Mouse (Mus musculus) regulatory T cell (primary cell): Measurements from ENCODE around the gene Chpf.

Source experiments
- in situ Hi-C: fragments of 300-600 bp; cut with MboI, MseI; formaldehyde crosslinking; loops from one replicate; pipeline ENCODE4 v1.15.1; 2025; ENCODE audit warnings: high pct_unique_total_duplicates

The Chpf gene

GRCm38 (mm10) chr1:75499441-75499840 is 20.3 kb upstream of the Chpf start:
- in situ Hi-C loops: no loop called here

GRCm38 (mm10) chr1:75498897-75499296 is 19.8 kb upstream of the Chpf start:
- in situ Hi-C loops: no loop called here

GRCm38 (mm10) chr1:75494878-75495548 is 15.9 kb upstream of the Chpf start:
- in situ Hi-C loops: loop anchor here (5.0 kb wide), 1 partner anchor 57 kb away; no protein-coding TSS in a partner anchor

DNA sequence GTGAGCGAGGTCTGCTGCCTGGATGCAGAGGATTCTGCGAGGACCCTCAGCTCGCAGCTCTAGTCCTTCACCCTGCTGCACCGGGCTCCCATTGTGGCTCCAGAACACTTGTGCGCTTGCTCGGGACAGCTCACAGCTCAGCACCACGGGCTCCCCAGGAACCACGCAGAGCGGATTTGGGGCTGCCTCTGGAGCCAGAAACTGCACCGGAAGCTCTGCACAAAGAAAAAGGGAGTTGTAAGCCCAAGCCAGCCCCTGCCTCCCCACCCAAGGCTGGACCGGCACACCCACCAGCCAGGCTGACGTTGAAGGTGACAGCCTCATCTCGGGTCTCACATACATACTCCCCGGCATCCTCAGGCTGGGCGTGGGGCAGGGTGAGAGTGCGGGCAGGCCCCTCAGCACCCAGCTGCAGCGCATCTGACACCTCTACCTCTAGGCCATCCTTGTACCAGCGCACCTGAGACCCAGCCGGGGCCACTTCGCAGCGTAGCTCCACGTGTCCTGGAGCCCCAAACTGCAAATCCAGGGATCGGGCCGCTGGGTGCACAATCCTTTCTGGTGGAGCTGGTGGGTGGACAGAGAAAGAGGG is 13.6 kb upstream of the Chpf start:
- in situ Hi-C loops: loop anchor here (5.0 kb wide), 1 partner anchor 60 kb away; no protein-coding TSS in a partner anchor

DNA sequence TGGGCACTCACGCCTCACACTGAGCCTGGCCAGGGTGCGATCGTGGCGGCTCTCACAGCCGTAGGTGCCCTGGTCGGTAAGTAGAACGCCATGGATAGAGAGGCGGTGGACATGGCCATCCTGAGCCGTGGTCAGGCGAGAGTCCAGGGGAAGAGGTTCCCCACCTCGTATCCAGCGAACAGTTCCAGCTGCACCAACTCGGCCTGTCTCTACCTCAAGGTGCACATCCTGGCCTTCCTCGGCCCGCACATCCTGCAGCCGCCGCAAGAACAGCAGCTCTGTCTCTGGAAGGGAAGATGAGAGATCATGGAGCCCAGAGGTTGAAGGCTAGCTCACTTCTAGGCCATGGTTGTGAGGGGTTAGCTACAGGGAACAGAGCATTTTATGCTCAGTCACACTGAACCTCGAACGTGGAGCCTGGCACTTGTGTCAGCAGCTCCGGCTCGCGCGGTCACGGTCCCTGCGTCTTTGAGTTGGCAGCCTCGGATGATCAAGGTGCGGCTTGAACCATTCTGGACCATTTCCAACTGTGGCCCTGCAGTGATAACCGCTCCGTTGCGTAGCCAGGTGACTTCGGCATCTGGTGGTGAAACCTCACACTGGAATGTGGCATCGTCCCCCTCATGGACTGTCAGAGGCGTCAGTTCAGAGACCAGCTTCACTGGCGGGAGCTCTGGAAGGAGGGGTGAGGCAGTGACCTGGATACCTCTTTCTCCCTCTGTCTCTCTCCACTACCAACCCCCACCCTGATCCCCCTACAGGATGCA is 11.9 kb upstream of the Chpf start:
- in situ Hi-C loops: loop anchor here (5.0 kb wide), 1 partner anchor 61 kb away; no protein-coding TSS in a partner anchor

GRCm38 (mm10) chr1:75487405-75488161 is 8.5 kb upstream of the Chpf start:
- in situ Hi-C loops: no loop called here

GRCm38 (mm10) chr1:75487040-75487404 is 7.9 kb upstream of the Chpf start:
- in situ Hi-C loops: no loop called here

GRCm38 (mm10) chr1:75486561-75486960 is 7.5 kb upstream of the Chpf start:
- in situ Hi-C loops: no loop called here

- in situ Hi-C loops: no loop called here
Measured at GRCm38 (mm10) chr1:75480735-75481134, 1.6 kb upstream of the Chpf start.

DNA sequence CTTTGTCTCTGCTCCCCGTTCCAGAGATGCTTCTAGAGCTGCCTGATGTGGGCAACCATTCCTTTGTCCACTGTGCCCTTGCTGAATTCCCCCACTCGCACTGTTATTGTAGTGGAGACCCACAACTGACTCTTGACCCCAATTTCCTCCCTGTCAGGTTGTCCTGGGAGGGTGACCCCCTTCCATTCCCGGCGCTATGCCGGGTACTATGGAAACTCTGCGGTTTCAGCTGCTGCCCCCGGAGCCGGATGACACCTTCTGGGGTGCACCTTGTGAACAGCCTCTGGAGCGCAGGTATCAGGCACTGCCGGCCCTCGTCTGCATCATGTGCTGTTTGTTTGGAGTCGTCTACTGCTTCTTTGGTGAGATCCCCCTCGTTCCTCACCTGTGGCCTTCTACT is 929 bp upstream of the Chpf start:
- in situ Hi-C loops: no loop called here

GRCm38 (mm10) chr1:75479635-75479989 is 505 bp upstream of the Chpf start:
- in situ Hi-C loops: loop anchor here (5.0 kb wide), 1 partner anchor 43 kb away; the partner anchor contains the start of gene Stk11ip

GRCm38 (mm10) chr1:75478497-75478896 is 610 bp downstream of the Chpf start:
- in situ Hi-C loops: loop anchor here (5.0 kb wide), 1 partner anchor 44 kb away; the partner anchor contains the start of gene Stk11ip

DNA sequence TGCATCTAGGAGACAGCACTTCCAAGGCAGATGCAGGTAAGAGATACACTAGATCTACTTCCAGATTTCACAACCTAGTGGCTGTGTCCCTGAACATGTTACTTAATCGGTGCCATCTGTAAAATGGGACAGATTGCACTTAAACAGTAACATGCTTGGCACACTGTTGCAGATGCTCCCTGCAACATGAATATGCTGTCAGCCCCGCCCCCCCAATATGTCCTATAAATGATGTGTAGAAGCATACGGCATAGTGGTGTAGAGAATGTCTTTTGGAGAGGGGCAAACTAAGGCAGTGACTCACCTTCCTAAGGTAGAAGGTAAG is 1.2 kb downstream of the Chpf start:
- in situ Hi-C loops: loop anchor here (5.0 kb wide), 1 partner anchor 44 kb away; the partner anchor contains the start of gene Stk11ip

GRCm38 (mm10) chr1:75477264-75477965 is 1.7 kb downstream of the Chpf start:
- in situ Hi-C loops: loop anchor here (5.0 kb wide), 1 partner anchor 45 kb away; the partner anchor contains the start of gene Stk11ip

GRCm38 (mm10) chr1:75476441-75476840 is 2.7 kb downstream of the Chpf start:
- in situ Hi-C loops: loop anchor here (5.0 kb wide), 1 partner anchor 46 kb away; the partner anchor contains the start of gene Stk11ip

DNA sequence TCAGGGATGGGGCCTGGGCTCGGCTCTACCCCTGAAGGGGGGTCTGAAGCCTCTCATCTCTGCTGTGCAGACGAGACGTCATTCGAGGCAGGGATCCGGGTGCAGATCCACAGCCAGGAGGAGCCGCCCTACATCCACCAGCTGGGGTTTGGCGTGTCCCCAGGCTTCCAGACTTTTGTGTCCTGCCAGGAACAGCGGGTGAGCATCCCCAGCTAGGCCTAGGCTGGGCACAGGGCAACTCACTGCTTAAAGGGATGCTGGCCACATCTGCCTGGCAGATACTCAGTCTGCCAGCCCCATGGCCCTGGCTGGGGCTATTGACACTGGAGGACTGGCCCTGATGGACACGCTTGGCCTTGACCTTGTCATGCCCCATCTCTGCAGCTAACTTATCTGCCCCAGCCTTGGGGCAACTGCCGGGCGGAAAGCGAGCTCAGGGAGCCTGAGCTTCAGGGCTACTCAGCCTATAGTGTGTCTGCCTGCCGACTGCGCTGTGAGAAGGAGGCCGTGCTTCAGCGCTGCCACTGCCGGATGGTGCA is 9.8 kb downstream of the Chpf start:
- in situ Hi-C loops: loop anchor here (10.0 kb wide), 1 partner anchor 415 kb away; no protein-coding TSS in a partner anchor

- in situ Hi-C loops: loop anchor here (10.0 kb wide), 1 partner anchor 413 kb away; no protein-coding TSS in a partner anchor
Measured at GRCm38 (mm10) chr1:75467215-75467927, 11.7 kb downstream of the Chpf start.

- in situ Hi-C loops: loop anchor here (10.0 kb wide), 1 partner anchor 409 kb away; no protein-coding TSS in a partner anchor
Measured at GRCm38 (mm10) chr1:75463652-75464204, 15.4 kb downstream of the Chpf start.

- in situ Hi-C loops: loop anchor here (10.0 kb wide), 1 partner anchor 408 kb away; no protein-coding TSS in a partner anchor
Measured at GRCm38 (mm10) chr1:75462636-75463035, 16.5 kb downstream of the Chpf start.
